Mouse (Mus musculus) v-Abl transformed pro-B cells (cell line): Measurements from ENCODE around the gene Abcc6.

Experiments used
- in situ Hi-C, 2 experiments: fragments of 400-800 bp; cut with MboI; formaldehyde crosslinking; loops; one replicate each; pipeline ENCODE4 v1.15.1; 2025; ENCODE audit not compliant: unreplicated experiment in 2 of 2

The Abcc6 gene

GRCm38 (mm10) chr7:46030145-46030488, at the start of gene Abcc6:
Abcc6 (minus strand) TSS chr7:46030302.
- in situ Hi-C loops: no loop called here

GRCm38 (mm10) chr7:46077675-46078074, 47.6 kb upstream of the Abcc6 start:
- in situ Hi-C loops: loop anchor here (25.0 kb wide), 2 partner anchors 685 to 1085 kb away; partner anchors contain the start of gene Saa2 (in 1 of the 2)

- in situ Hi-C loops: loop anchor here (25.0 kb wide), 2 partner anchors 685 to 1085 kb away; partner anchors contain the start of gene Saa2 (in 1 of the 2)
Observed at GRCm38 (mm10) chr7:46076844-46077243, 46.7 kb upstream of the Abcc6 start.

- in situ Hi-C loops: no loop called here
Observed at GRCm38 (mm10) chr7:46068831-46069230, 38.7 kb upstream of the Abcc6 start.

- in situ Hi-C loops: no loop called here
Observed at GRCm38 (mm10) chr7:46063296-46063695, 33.2 kb upstream of the Abcc6 start.

GRCm38 (mm10) chr7:46061614-46062013, 31.5 kb upstream of the Abcc6 start:
- in situ Hi-C loops: no loop called here

GRCm38 (mm10) chr7:46060688-46061087, 30.6 kb upstream of the Abcc6 start:
- in situ Hi-C loops: no loop called here

- in situ Hi-C loops: no loop called here
Observed at GRCm38 (mm10) chr7:46058882-46059281, 28.8 kb upstream of the Abcc6 start.

- in situ Hi-C loops: no loop called here
Observed at GRCm38 (mm10) chr7:46053566-46053965, 23.5 kb upstream of the Abcc6 start.

GRCm38 (mm10) chr7:46052161-46052821, 22.2 kb upstream of the Abcc6 start:
- in situ Hi-C loops: no loop called here

- in situ Hi-C loops: no loop called here
Observed at GRCm38 (mm10) chr7:46049981-46050380, 19.9 kb upstream of the Abcc6 start.

- in situ Hi-C loops: no loop called here
Observed at GRCm38 (mm10) chr7:46047873-46048562, 17.9 kb upstream of the Abcc6 start.

GRCm38 (mm10) chr7:46045882-46046281, 15.8 kb upstream of the Abcc6 start:
- in situ Hi-C loops: no loop called here

- in situ Hi-C loops: no loop called here
Observed at GRCm38 (mm10) chr7:46044106-46044505, 14.0 kb upstream of the Abcc6 start.

GRCm38 (mm10) chr7:46039873-46040272, 9.8 kb upstream of the Abcc6 start:
- in situ Hi-C loops: no loop called here

- in situ Hi-C loops: no loop called here
Observed at GRCm38 (mm10) chr7:46037433-46037832, 7.3 kb upstream of the Abcc6 start.

GRCm38 (mm10) chr7:46035468-46035867, 5.4 kb upstream of the Abcc6 start:
- in situ Hi-C loops: no loop called here

GRCm38 (mm10) chr7:46034991-46035390, 4.9 kb upstream of the Abcc6 start:
- in situ Hi-C loops: no loop called here

GRCm38 (mm10) chr7:46033870-46034337, 3.8 kb upstream of the Abcc6 start:
- in situ Hi-C loops: no loop called here

- in situ Hi-C loops: no loop called here
Observed at GRCm38 (mm10) chr7:46033109-46033869, 3.2 kb upstream of the Abcc6 start, which contains the start of gene Nomo1. Nomo1 (plus strand) TSS chr7:46033698.

- in situ Hi-C loops: no loop called here
Observed at GRCm38 (mm10) chr7:46031075-46031474, 973 bp upstream of the Abcc6 start.
